Mouse (Mus musculus) heart, postnatal 0 days (tissue): ENCODE data around the gene Them4.

Experiments used
- CTCF ChIP-seq: IDR thresholded peaks from 2 replicates; pipeline ENCODE4 v1.5.1; 2016; ENCODE audit warnings: antibody characterized with exemption, control low read depth, low read depth
- EP300 ChIP-seq: IDR thresholded peaks from 2 replicates; pipeline ENCODE4 v1.6.1; 2016; ENCODE audit warnings: antibody characterized with exemption, low read depth

DNA sequence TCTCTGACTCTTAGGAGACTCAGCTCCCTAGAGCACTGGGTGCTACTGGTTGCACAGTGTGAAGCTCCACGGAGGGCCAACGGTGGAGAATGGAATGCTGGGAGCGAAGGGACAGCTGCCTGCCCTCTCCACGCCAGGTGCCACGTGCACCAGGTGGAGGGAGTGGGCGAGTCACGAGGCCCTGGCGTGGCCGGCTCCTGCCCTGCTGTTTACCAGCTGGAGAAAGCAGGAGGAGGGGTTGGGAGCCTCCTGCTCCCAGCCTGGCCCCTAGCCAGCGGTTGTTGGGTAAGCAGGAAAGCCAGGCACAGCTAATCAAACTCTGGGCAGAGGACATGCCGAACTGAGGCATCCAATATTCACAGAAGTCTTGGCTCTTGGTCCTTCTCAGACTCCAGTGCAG lies 61.7 kb downstream of the Them4 start:
- TF ChIP-seq CTCF: no peak
- TF ChIP-seq EP300: peak; percentile 82
